Mouse (Mus musculus) intestine, embryonic 14.5 days (tissue): ENCODE results near the gene Prmt3. TPM values are rescaled to one million over a fixed set of nuclear protein-coding genes. Genes with fewer than 3 reads are reported as not detected.

Experiments used
- ATAC-seq: fragments of 200-750 bp; cut with Nextera tagmentation; replicated peaks from 2 replicates; pipeline ENCODE4 v1.8.0; 2017; ENCODE audit warnings: low read depth, moderate number of reproducible peaks, moderate TSS enrichment, moderate library complexity; ENCODE audit not compliant: low FRiP score, low TSS enrichment
- DNase-seq: peaks from one replicate; pipeline ENCODE4 v3.0.0-alpha.2; 2018; ENCODE audit warnings: low spot score
- H3K27ac ChIP-seq: fragments of 300-500 bp; sonication (generic); 2 replicates; pipeline ENCODE4 v1.5.1; 2014; ENCODE audit warnings: low read depth, mild to moderate bottlenecking, control low read depth
- H3K27me3 ChIP-seq: fragments of 300-500 bp; sonication (generic); replicated peaks from 2 replicates; pipeline ENCODE4 v1.6.1; 2014; ENCODE audit warnings: low read length, control low read depth; ENCODE audit not compliant: control insufficient read depth, insufficient read depth
- H3K36me3 ChIP-seq: fragments of 300-500 bp; sonication (generic); 2 replicates; pipeline ENCODE4 v1.6.1; 2014; ENCODE audit warnings: low read length, control low read depth; ENCODE audit not compliant: control insufficient read depth, insufficient read depth
- H3K4me1 ChIP-seq: fragments of 300-500 bp; sonication (generic); replicated peaks from 2 replicates; pipeline ENCODE4 v1.6.1; 2014; ENCODE audit warnings: low read length, control low read depth, mixed read lengths; ENCODE audit not compliant: control insufficient read depth, insufficient read depth
- H3K4me2 ChIP-seq: fragments of 300-500 bp; sonication (generic); 2 replicates; pipeline ENCODE4 v1.6.1; 2014; ENCODE audit warnings: low read length
- H3K4me3 ChIP-seq: fragments of 300-500 bp; sonication (generic); 2 replicates; pipeline ENCODE4 v1.5.1; 2014; ENCODE audit warnings: low read depth, low read length, control low read depth, mixed read lengths
- H3K9ac ChIP-seq: fragments of 300-500 bp; sonication (generic); 2 replicates; pipeline ENCODE4 v1.6.1; 2014; ENCODE audit warnings: mild to moderate bottlenecking, low read length
- H3K9me3 ChIP-seq: fragments of 300-500 bp; sonication (generic); 2 replicates; pipeline ENCODE4 v1.6.1; 2016; ENCODE audit warnings: low read length, control low read depth; ENCODE audit not compliant: control insufficient read depth
- WGBS: fragments of 180-500 bp; shearing (Covaris S2); extraction: QIAGEN DNeasy Blood & Tissue Kit; methylation state at CpG from one replicate; pipeline ENCODE4 v1.1.7; 2014; 5-methylcytosine and 5-hydroxymethylcytosine counted together
- polyA plus RNA-seq: library from polyadenylated mRNA; unstranded; fragments of >200 nt; fragmentation: Nextera tagmentation; extraction: Ambion mirVana; gene quantifications from 2 replicates; pipeline ENCODE4 v1.2.1, GENCODE M21; 2014

Gene Prmt3
- polyA plus RNA-seq, 1 experiment from 2014 or later, result 58.3 TPM

GRCm38 (mm10) chr7:49857347-49857746, 79.2 kb downstream of the Prmt3 start:
- Histone ChIP-seq H3K9ac (no peak overlapping the region), H3K27ac (no peak overlapping the region), H3K36me3 (peaks cover 31% of the 10 kb centered on the region), H3K4me3 (no peak overlapping the region), H3K4me1 (no peaks in the 10 kb centered on the region), H3K9me3 (no peaks in the 10 kb centered on the region), H3K27me3 (no peaks in the 10 kb centered on the region), H3K4me2 (no peak overlapping the region)
- ATAC-seq (no peak), DNase-seq (no peak)
- WGBS, result 78% methylated on average over 5 of the region's 5 CpGs

DNA sequence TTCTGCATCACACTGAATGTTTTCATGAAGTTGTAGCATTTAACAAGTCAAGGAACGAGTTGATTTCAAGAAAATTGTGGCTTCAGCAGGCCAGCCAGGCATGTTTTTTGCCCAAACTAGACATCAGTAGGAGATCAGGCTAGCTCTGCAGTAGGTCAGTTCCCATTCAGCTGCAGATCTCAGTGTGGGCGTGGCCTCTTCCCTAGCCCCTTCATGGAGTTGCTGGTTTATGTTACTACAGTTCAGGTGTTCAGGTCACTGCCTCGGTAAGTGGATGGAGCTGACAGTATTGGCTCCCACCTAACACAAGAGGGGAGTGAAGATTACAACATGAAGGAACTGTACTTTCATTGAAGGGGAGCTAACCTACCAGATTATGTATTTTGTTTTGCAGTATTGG, 80.1 kb downstream of the Prmt3 start:
- no peaks in the 10 kb centered on the region for H3K4me1 ChIP-seq
- no peak for ATAC-seq
- H3K9ac ChIP-seq, result no peak overlapping the region
- H3K4me2 ChIP-seq, result no peak overlapping the region
- no peaks in the 10 kb centered on the region for H3K27me3 ChIP-seq
- no peak overlapping the region for H3K27ac ChIP-seq
- H3K4me3 ChIP-seq, result no peak overlapping the region
- no peaks in the 10 kb centered on the region for H3K9me3 ChIP-seq
- peaks cover 31% of the 10 kb centered on the region for H3K36me3 ChIP-seq
- 73% methylated on average over 3 of the region's 3 CpGs for WGBS
- no peak for DNase-seq

DNA sequence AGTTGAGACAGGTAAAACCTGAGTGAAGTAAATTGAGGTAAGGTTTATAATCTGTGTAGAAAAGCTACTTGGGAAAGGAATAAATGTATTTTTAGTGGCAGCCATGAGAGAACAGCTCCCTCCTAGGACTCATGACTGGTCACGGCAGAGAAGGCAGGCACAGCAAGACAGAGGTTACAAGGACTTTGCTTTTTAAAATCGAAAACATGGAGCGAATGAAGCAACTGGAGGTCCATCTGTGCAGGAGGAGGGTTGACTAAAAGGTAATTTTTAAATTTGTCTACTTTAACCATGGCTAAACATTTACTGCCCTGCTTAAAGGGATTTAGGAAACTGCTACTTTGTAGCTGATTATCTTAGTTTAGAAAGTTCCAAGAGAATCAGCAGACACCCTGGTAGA, 81.7 kb downstream of the Prmt3 start:
- ATAC-seq (no peak), DNase-seq (no peak)
- Histone ChIP-seq H3K4me3 (no peak overlapping the region), H3K27me3 (no peaks in the 10 kb centered on the region), H3K4me1 (no peaks in the 10 kb centered on the region), H3K9ac (no peak overlapping the region), H3K9me3 (no peaks in the 10 kb centered on the region), H3K4me2 (no peak overlapping the region), H3K27ac (no peak overlapping the region), H3K36me3 (peaks cover 28% of the 10 kb centered on the region)
- 94% methylated on average over 3 of the region's 3 CpGs for WGBS

DNA sequence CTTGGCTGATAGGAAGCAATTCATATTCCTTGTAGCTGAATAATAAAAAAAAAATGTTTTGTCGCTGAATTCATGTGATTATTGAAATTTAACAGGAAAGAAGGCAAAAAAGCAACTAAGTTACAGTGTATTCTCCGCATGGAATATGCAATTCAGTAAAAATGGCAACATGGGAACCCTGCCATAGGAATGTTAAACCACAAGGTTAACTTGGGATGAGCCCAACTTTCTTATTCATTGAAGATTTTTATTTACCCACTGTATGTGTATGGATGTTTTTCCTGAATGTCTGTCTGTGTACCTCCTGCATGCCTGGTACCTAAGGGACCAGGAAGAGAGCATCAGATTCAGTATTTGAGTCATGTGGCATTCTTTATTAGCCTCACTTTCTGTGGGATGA, 83.0 kb downstream of the Prmt3 start:
- no peak overlapping the region for H3K9ac ChIP-seq
- DNase-seq (no peak), ATAC-seq (no peak)
- H3K36me3 ChIP-seq, result peaks cover 28% of the 10 kb centered on the region
- H3K27me3 ChIP-seq, result no peaks in the 10 kb centered on the region
- no peak overlapping the region for H3K4me3 ChIP-seq
- H3K4me2 ChIP-seq, result no peak overlapping the region
- no peaks in the 10 kb centered on the region for H3K9me3 ChIP-seq
- WGBS, result 93% methylated on average over 2 of the region's 2 CpGs
- H3K27ac ChIP-seq, result no peak overlapping the region
- no peaks in the 10 kb centered on the region for H3K4me1 ChIP-seq

- Histone ChIP-seq H3K27ac (no peak overlapping the region), H3K9me3 (no peaks in the 10 kb centered on the region), H3K4me2 (no peak overlapping the region), H3K9ac (no peak overlapping the region), H3K4me3 (no peak overlapping the region), H3K27me3 (no peaks in the 10 kb centered on the region), H3K4me1 (no peaks in the 10 kb centered on the region), H3K36me3 (peaks cover 11% of the 10 kb centered on the region)
- WGBS, result 73% methylated on average over 3 of the region's 3 CpGs
- no peak for DNase-seq
- ATAC-seq, result no peak
Observed at GRCm38 (mm10) chr7:49863753-49864152, 85.6 kb downstream of the Prmt3 start.

DNA sequence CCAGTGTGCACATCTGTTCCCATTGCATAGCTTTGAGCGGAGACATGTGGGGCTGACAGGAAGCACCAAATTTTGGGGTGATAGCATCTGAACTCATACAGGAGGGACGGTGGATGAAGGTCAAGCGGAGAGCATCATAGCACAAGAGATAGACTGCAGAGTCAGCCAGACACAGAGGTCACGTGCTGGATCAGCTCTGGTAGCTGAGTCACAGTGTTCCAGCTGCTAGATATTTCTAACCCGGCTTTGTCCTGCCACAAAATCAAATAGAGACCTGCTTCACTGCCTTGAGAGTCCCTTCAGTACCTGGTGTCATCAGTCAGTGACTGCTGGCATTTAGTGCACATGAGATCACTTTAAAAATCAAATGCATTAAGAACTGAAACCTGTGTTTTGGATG, 91.5 kb downstream of the Prmt3 start:
- Histone ChIP-seq H3K4me2 (no peak overlapping the region), H3K4me3 (no peak overlapping the region), H3K36me3 (no peaks in the 10 kb centered on the region), H3K9ac (no peak overlapping the region), H3K27ac (no peak overlapping the region), H3K27me3 (no peaks in the 10 kb centered on the region), H3K4me1 (no peaks in the 10 kb centered on the region), H3K9me3 (no peaks in the 10 kb centered on the region)
- DNase-seq (no peak), ATAC-seq (no peak)
- 74% methylated on average over 5 of the region's 5 CpGs for WGBS

- no peaks in the 10 kb centered on the region for H3K36me3 ChIP-seq
- no peaks in the 10 kb centered on the region for H3K9me3 ChIP-seq
- H3K4me1 ChIP-seq, result no peaks in the 10 kb centered on the region
- H3K9ac ChIP-seq, result no peak overlapping the region
- H3K27ac ChIP-seq, result no peak overlapping the region
- no peak overlapping the region for H3K4me2 ChIP-seq
- 73% methylated on average over 3 of the region's 3 CpGs for WGBS
- no peak for DNase-seq
- H3K27me3 ChIP-seq, result no peaks in the 10 kb centered on the region
- H3K4me3 ChIP-seq, result no peak overlapping the region
- ATAC-seq, result no peak
Observed at GRCm38 (mm10) chr7:49870276-49870675, 92.1 kb downstream of the Prmt3 start.

GRCm38 (mm10) chr7:49877307-49877706, 99.2 kb downstream of the Prmt3 start:
- no peak overlapping the region for H3K4me3 ChIP-seq
- no peaks in the 10 kb centered on the region for H3K36me3 ChIP-seq
- H3K27me3 ChIP-seq, result no peaks in the 10 kb centered on the region
- H3K4me1 ChIP-seq, result peaks cover 4% of the 10 kb centered on the region
- no peak overlapping the region for H3K4me2 ChIP-seq
- DNase-seq (no peak), ATAC-seq (no peak)
- H3K27ac ChIP-seq, result no peak overlapping the region
- H3K9ac ChIP-seq, result no peak overlapping the region
- H3K9me3 ChIP-seq, result no peaks in the 10 kb centered on the region
- WGBS, result 77% methylated on average over 5 of the region's 5 CpGs

- Histone ChIP-seq H3K9ac (no peak overlapping the region), H3K36me3 (no peaks in the 10 kb centered on the region), H3K4me2 (no peak overlapping the region), H3K27ac (no peak overlapping the region), H3K27me3 (no peaks in the 10 kb centered on the region), H3K9me3 (no peaks in the 10 kb centered on the region), H3K4me3 (no peak overlapping the region), H3K4me1 (peaks cover 9% of the 10 kb centered on the region)
- WGBS, result 82% methylated on average over 13 of the region's 13 CpGs
- ATAC-seq, result no peak
- DNase-seq, result no peak
Observed at GRCm38 (mm10) chr7:49879051-49879450, 100.9 kb downstream of the Prmt3 start.
